Mouse (Mus musculus) adrenal gland, postnatal 36 days (tissue): ENCODE measurements around the gene Grap2. TPM values are rescaled to one million over a fixed set of nuclear protein-coding genes. Genes with fewer than 3 reads are reported as not detected.
A peak's percentile ranks its signal among the peaks of the same experiment; 100 is the strongest.

Source experiments
- DNase-seq, 2 experiments: peaks; one replicate each; pipeline ENCODE4 v3.0.0; 2021; ENCODE audit warnings: mixed read lengths in 1 of 2
- total RNA-seq, 2 experiments: library from RNA; stranded (reverse); gene quantifications; 2 replicates each; pipeline ENCODE4 v1.2.3; 2021

Gene Grap2
- total RNA-seq, 2 experiments from 2014 or later, result 0.70 to 0.76 TPM

GRCm38 (mm10) chr15:80599843-80600242, 27.4 kb downstream of the Grap2 start:
- no peak for DNase-seq

DNA sequence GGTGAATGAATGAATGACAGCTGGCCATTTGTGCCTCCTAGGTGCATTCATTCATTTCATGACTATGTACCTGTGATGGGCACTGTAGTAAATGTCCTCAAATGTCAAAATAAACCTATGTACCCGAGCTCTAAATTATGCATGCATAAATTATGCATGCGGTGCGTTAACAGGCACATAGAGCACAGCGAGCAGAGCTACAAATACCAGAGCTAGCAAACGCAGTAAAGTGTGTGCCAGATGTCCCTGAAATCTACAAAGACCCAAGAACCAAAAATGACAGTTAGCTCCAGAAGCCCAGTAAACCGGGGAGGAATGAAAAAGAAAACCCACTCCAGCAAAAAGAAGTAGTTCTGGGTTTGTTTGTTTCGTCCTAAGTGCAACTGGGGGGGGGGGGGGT, 29.1 kb downstream of the Grap2 start:
- no peak for DNase-seq

DNA sequence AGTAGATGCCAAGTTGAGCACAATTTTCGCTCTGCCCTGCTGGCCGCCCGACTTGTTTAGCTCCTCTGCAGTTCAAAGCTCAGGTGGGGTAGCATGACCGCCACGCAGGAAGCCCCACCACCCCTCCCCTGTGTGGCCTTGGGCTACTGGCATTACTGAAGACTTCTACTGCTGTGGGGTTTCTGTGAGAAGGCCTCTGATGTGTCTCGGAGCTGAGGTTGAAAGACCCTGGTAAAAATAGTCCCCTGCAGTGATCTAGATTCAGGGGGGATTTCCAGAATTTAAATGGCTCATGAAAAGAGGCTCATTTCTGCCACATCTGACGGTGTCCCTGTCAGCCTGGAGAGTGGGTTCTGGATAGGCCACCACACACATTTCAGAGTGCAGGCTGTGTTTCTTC, 30.1 kb downstream of the Grap2 start:
- DNase-seq, result no peak

- DNase-seq, result no peak
Observed at GRCm38 (mm10) chr15:80604026-80604425, 31.6 kb downstream of the Grap2 start.

DNA sequence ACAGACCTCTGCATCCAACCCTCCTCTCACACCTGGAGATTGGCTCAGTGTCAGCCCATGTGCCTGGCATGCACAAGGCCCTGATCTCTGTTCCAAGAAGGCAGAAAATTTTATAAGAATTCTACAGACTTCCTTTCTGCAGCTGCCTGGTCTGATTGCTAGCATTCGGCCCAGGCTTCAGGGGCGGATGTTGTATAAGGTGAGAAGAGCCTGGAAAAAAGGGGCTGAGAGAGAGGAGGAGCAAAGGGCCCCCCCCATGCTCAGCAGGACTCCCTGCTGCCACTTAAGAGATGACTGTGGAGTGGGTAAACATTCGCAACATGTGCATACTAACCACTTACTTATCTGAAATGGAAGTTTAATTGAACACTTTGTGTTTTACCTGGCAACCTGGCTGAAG, 35.6 kb downstream of the Grap2 start:
- DNase-seq, result no peak

DNA sequence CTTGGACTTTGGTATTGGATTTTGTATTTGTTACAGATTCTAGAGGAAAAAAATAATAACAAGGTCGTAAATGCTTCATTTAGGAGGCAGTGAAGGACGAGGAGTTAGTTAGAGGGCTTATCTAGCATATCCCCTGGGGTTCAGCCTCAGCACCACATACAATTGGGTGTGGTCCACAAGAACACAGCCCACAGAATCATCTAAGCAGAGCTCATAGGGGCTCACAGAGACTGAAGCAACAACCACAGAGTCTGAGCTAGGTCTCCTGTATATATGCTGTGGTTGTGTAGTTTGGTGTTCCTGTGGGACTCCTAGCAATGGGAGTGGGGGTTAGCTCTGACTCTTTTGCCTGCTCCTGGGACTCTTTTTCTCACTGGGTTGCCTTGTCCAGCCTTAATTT, 37.9 kb downstream of the Grap2 start:
- DNase-seq, result no peak

GRCm38 (mm10) chr15:80611478-80611877, 39.1 kb downstream of the Grap2 start:
- no peak for DNase-seq

DNA sequence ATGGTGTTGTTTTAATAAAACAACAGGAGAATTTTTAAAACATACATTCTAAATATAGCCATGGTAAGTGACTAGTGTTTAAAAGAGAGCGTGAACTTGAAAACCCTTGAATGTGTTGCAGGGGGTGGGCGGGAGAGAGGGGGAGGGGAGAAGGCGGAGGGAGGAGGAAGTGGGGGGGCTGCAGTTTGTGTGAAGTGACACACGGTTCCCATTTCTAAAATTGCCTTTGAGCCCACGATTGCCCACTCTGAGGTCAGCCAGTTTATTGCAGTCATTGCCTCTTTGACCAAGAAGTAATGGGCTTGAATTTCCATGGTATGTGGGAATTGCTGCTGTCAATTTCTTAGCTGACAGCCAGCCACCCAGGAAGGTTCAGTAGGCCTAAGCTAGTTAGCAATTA, 41.5 kb downstream of the Grap2 start:
- DNase-seq, result no peak

DNA sequence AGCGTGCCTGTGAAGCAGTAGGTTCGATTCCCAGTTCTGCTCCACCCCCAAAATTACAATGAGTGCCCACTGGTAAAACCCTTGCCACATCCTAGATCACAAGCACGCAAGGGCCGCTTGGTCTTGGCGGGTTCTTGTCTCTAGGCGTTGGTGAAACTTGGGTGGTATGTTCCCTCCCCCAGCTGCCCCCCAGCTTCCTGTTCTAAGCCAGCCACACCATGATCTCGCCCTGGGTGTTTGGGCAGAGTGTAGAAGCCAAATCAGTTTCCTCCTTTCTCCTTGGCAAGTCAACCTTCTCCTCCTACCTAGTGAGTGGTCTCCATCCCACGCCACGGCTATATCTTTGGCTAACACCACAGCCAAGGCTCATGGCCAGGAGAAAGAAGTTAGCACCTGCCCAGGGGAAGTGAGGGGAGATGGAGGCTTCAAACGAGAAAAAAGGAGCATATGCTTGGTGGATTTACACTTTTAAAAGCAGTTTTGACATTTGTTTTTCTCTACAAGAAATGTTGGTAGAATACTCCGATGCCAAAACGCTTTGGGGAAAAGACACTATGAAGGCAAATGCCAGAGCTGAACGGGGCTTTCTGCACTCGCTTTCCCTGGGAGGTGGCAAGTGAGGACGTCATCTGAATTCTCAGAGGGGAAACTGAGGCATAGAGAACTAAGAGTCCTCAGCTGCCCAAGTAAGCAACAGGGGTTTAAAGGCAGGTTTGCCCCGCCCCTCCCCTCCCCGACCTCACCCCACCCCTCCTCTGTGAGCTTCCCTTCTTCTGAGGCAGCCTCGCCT, 42.3 kb downstream of the Grap2 start:
- DNase-seq, result no peak

DNA sequence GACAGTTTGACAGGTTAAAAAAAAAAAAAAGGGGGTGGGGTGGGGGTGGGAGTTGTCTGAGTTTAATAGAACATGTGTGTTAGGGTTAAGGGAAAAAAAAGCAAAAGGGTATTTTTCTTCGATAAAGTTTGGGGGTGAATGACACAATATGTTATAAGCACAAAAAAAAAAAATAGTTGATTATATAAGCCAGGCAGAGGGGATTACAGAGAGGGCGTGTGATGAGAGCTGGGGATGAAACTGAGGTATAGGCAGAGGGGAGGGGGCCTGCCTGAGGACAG, 42.8 kb downstream of the Grap2 start:
- no peak for DNase-seq

- DNase-seq, result no peak
Observed at GRCm38 (mm10) chr15:80615636-80616383, 43.4 kb downstream of the Grap2 start.

- DNase-seq, result no peak
Observed at GRCm38 (mm10) chr15:80617839-80618238, 45.4 kb downstream of the Grap2 start.

DNA sequence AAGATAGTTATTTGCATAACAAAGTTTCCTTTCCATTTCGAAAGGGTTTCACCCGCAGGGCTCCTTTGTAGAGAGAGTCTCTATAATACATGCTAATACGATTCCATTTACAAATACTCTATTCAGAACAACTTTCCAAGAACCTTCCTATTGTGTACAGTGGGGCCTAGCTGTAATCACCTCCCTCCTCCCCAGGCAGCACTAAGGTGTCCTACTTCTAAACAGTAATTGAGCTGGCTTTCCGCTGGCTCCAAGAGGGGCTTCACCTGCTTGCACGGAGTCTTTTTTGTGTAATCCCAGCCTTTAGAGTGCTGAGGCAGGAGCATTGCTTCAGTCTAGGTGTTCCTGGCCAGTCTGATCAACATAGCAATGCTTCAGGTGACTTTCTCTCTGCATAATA, 46.8 kb downstream of the Grap2 start:
- no peak for DNase-seq

DNA sequence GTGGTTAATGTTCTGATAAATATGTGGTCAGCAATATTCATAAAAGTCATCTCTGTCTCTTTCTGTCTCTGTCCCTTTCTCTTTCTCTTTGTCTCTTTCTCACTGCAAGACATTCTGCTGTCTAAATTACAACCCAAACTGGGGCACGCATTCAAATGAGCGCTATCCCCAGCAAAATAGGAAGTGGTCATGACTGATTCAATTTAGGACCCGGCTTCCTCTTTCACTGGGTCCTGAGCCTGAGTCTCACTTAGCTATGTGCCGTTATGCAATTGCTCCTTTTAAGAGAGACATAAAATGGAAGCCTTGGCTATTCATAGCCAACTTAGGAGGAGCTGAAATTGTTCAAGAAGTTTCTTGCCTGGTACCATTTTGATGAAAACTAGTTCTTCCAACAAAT, 47.4 kb downstream of the Grap2 start:
- DNase-seq, result no peak

- DNase-seq, result no peak
Observed at GRCm38 (mm10) chr15:80620371-80620770, 48.0 kb downstream of the Grap2 start.

GRCm38 (mm10) chr15:80623171-80623837, 50.9 kb downstream of the Grap2 start:
- no peak for DNase-seq

DNA sequence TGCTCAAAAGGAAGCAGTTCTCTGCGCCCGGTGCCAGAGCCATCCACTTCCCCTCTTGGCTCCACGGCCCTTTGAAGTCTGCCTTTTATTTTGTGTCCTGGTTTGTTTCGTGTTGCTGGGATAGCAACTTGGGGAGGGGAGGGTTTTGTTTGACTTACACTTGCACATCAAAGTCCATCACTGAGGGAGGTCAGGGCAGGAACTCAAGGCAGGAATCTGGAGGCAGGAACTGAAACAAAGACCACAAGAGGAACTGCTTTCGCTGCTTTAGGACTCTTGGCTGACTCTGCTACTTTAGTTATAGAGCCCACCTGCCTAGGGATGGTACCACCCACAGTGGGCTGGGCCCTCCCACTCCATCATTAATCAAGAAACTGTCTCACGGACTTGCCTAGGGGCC, 54.1 kb downstream of the Grap2 start:
- no peak for DNase-seq

DNA sequence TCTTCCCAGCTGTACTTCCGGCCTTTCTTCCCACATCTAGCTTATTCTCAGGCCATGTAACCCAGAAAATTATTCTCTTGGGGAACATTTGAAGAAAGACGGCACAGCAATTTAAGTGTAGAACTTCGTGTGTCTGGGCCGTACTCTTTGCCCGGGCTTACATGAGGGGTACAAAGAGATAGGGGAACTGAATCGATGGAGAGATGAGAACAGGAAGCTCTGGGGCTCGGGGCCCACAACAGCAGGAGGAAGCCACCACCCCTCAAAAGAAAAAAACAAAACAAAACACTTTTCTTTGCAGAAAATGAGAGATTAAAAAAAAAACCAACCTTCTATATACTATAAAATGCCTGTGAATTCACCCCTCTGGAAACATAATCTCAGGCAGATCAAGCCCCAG, 57.8 kb downstream of the Grap2 start:
- DNase-seq, result no peak

GRCm38 (mm10) chr15:80630711-80631110, 58.3 kb downstream of the Grap2 start:
- DNase-seq, result no peak

- DNase-seq, result no peak
Observed at GRCm38 (mm10) chr15:80631311-80631710, 58.9 kb downstream of the Grap2 start.

DNA sequence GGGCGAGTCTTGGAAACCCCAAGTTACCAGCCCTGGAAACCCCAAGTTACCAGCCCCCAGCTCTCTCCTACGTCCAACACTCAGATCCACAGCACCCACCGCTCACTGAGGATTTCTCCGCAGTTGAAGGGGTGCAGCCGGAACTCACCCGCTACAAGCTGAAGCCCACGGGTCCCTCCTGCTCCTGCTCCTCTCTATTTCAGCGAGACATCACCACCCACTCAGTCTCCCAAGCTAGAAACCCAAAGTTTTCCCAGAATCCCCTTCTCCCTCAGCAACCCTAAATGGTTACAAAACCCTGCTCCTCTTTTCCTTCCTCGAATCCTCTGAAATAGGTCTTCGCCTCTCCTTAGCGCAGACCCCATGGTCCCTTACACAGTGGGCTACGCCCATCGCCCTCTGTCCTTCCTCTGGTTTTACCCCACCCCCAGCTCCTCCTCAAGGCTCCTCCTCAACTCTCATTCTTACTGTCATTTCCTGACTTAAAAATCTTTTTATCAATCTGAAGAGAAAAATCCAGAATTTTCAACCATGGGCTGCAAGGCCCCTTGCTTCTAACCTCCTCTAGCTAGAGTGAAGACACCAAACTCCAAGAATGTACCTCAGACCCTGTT, 60.0 kb downstream of the Grap2 start:
- no peak for DNase-seq

- DNase-seq, result peak in 1 of 2 experiments; percentile 40
Observed at GRCm38 (mm10) chr15:80634391-80635193, 62.2 kb downstream of the Grap2 start.
